Mouse (Mus musculus): Measurements from ENCODE around the gene Med4.
"Not testable (repeated sequence)": the region's sequence is repeated elsewhere in the genome, so short reads cannot be mapped to it uniquely, and the experiment has no call there.

The Med4 gene

GRCm38 (mm10) chr14:73501721-73502120 is 8.1 kb upstream of the Med4 start:
- no peak for DNase-seq (ENCODE audit: low spot score)

- DNase-seq (ENCODE audit: low spot score): no peak
These were observed 7.1 kb upstream of the Med4 start for GRCm38 (mm10) chr14:73502591-73503184.

- DNase-seq (ENCODE audit: low spot score): no peak
These were observed 6.4 kb upstream of the Med4 start for GRCm38 (mm10) chr14:73503237-73503933.

GRCm38 (mm10) chr14:73506283-73506682 is 3.5 kb upstream of the Med4 start:
- no peak for DNase-seq (ENCODE audit: low spot score)

GRCm38 (mm10) chr14:73507200-73507599 is 2.6 kb upstream of the Med4 start:
- DNase-seq (ENCODE audit: low spot score): no peak

- no peak for DNase-seq (ENCODE audit: low spot score)
These were observed 2.0 kb upstream of the Med4 start for GRCm38 (mm10) chr14:73507702-73508376.

- DNase-seq (ENCODE audit: low spot score): no peak
These were observed 1.0 kb upstream of the Med4 start for GRCm38 (mm10) chr14:73508630-73509395.

- no peak for DNase-seq (ENCODE audit: low spot score)
These were observed 14.3 kb downstream of the Med4 start for GRCm38 (mm10) chr14:73524136-73524535.

GRCm38 (mm10) chr14:73524766-73525448 is 15.1 kb downstream of the Med4 start, which contains the start of gene Sucla2:
TSS of gene Sucla2 (plus strand) at chr14:73525319.
- peak; percentile 96 for DNase-seq (ENCODE audit: low spot score)

- DNase-seq (ENCODE audit: low spot score): not testable (repeated sequence)
These were observed 18.8 kb downstream of the Med4 start for GRCm38 (mm10) chr14:73528661-73529060.

GRCm38 (mm10) chr14:73533755-73534465 is 24.1 kb downstream of the Med4 start:
- no peak for DNase-seq (ENCODE audit: low spot score)

- no peak for DNase-seq (ENCODE audit: low spot score)
These were observed 25.8 kb downstream of the Med4 start for GRCm38 (mm10) chr14:73535641-73536040.

GRCm38 (mm10) chr14:73543781-73544180 is 34.0 kb downstream of the Med4 start:
- no peak for DNase-seq (ENCODE audit: low spot score)

GRCm38 (mm10) chr14:73547034-73547433 is 37.2 kb downstream of the Med4 start:
- no peak for DNase-seq (ENCODE audit: low spot score)

GRCm38 (mm10) chr14:73548051-73548450 is 38.2 kb downstream of the Med4 start, which contains the start of gene Nudt15:
TSS of gene Nudt15 (minus strand) at chr14:73548242.
- no peak for DNase-seq (ENCODE audit: low spot score)

- DNase-seq (ENCODE audit: low spot score): no peak
These were observed 40.5 kb downstream of the Med4 start for GRCm38 (mm10) chr14:73550291-73550690.

- no peak for DNase-seq (ENCODE audit: low spot score)
These were observed 40.9 kb downstream of the Med4 start for GRCm38 (mm10) chr14:73550732-73551131.

- DNase-seq (ENCODE audit: low spot score): no peak
These were observed 41.3 kb downstream of the Med4 start for GRCm38 (mm10) chr14:73551164-73551563.

- DNase-seq (ENCODE audit: low spot score): peak; percentile 97
These were observed 42.7 kb downstream of the Med4 start for GRCm38 (mm10) chr14:73552341-73553121.

- no peak for DNase-seq (ENCODE audit: low spot score)
These were observed 43.4 kb downstream of the Med4 start for GRCm38 (mm10) chr14:73553122-73553696.
